Mouse (Mus musculus): Measurements from ENCODE around the gene Psme1.
A peak's percentile ranks its signal among the peaks of the same experiment; 100 is the strongest.

Gene Psme1

DNA sequence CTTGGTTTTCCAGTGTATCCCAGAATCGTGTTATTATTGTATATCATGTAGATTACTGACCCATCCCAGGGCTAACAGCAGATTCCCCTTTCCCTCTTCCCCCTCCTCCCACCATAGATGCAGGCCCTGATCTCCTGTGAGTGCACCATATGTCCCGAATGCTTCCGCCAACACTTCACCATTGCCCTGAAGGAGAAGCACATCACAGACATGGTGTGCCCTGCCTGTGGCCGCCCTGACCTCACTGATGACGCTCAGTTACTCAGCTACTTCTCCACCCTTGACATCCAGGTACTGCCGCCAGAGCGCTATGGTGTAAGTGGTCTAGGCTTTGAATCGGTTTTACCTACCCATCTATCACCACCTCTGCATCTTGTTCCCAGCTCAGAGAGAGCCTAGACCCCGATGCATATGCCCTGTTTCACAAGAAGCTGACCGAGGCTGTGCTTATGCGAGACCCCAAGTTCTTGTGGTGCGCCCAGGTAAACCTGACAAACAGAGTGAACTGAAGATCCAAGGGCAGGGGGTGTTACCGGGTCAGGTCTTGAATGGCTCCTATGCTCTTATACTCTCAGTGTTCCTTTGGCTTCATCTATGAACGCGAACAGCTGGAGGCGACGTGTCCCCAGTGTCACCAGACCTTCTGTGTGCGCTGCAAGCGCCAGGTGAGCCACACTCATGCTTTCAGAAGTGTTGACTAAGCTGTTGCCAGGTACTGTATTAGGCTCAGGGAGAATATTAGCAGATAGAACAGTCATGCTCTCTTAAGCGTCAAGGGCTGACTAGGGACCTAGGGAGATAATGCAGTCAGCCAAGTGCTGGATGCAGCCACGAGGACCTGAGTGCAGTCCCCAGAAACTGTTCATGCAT is 20.8 kb downstream of the Psme1 start:
- no peak for DNase-seq (ENCODE audit: low spot score in 2 of 2)

DNA sequence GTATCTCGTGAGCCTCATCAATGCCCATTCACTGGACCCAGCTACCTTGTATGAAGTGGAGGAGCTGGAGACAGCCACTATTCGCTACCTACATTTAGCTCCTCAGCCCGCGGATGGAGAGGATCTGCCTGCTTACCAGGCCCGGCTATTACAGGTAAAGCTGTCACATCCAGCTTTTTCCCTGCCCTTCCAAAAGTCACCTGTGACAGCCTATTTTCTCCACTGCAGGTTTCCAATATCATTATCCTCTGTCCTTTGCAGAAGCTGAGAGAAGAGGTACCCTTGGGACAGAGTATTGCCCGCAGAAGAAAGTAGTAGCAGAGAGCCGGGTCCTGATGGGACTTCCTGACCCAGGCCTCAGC is 25.3 kb downstream of the Psme1 start, which contains the start of gene Irf9:
TSS of gene Irf9 (plus strand) at position 301 of the 362 bp plus-strand sequence.
- DNase-seq (ENCODE audit: low spot score in 2 of 2), result no peak

DNA sequence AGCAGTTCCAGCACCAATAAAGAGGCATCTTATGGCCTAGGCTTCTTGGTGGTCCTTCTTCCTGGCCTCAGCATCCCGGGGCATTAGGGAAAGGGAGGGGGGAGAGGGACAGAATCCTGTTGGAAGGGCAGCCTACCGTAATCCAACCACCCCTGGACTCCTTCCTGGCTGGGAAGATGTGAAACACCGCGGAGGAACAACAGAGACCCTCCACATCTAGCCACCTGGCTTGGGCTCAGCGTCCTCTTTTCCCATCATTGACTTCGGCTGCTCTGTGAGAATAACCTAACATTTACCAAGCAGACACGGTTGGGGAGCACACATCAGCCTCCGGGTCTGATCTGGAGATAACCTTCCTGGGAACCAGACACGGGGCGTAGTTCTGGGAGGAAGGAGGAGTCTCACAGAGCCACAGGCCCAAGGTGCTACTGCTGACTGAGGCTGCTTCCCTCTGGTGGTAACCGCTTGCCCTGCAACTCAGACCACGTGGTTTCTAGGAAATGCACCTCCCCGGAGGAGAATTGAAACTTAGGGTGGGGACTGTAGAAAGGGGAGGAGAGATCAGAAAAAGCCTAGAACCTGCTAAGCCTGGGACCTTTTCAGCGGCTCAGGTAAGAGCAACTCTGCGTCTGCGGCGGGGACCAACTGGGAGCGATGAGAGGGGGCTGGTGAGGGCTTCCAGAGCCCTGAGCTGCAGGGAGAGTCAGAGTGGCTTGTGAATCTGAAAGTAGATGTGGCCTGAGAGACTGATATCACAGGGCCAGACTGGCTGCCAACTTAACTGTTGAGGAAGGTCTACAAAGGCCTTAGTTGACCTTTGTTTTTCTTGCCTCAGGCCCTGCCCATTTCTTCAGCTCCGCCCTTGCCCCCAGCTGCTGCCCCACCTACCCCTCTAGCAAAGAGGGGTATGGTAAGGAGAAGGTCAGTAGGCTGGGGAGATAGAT is 26.0 kb downstream of the Psme1 start:
- DNase-seq (ENCODE audit: low spot score in 2 of 2), result peak; percentile 84 to 89

DNA sequence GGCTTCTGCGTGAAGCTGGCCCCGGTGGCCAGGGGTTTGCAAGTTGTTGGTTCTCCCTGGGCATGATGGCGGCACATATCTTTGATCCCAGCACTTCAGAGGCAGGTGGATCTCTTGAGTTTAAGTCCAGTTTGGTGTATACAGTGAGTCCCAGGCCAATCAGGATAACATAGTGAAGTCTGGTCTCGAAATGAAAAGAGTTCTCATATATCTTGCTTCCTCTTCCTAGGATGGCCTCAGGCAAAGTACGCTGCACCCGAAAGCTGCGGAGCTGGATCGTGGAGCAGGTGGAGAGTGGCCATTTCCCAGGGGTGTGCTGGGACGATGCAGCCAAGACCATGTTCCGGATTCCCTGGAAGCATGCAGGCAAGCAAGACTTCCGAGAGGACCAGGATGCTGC is 26.9 kb downstream of the Psme1 start:
- no peak for DNase-seq (ENCODE audit: low spot score in 2 of 2)

DNA sequence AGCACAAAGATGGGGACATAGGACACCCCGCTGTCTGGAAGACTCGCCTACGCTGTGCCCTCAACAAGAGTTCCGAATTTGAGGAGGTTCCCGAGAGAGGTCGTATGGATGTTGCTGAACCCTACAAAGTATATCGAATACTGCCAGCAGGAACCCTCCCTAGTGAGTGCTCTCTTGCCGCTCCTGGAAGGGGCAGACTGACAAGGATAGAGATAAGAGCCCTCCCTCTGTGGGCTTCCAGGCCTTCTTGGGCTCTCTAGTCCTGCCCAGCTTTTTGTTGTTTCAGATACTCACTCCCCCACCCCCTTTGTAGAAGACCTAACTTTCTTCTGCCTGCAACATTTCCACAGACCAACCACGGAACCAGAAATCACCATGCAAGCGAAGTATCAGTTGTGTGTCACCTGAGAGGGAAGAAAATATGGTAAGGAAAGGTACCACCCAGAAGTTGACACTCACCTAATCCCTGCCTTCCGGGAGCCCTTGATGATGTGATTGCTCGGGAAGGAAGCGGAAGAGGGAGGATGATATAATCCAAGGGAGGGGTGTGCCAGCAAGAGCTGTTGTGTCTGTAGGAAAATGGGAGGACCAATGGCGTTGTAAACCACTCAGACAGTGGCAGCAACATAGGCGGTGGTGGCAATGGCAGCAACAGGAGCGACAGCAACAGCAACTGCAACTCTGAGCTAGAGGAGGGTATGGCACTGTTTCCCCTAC is 28.0 kb downstream of the Psme1 start:
- DNase-seq (ENCODE audit: low spot score in 2 of 2), result no peak

DNA sequence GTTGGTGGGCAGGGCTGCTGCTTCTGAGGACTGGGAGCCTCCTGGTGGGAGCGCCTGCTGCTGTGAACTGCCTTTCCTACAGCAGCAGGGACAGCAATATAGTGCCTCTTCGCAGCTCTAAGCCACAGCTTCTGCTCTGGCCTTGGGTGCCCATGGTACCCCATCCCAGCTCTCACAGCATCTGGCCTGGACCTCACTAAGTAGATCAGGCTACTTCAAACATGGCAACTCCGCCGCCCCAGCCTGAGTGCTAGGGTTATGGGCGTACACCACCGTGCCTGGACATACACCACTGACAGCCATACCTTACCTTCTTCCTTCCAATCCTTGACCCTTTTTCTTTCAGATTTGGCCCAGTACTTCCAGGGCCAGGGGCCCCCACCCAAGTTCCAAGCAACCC is 30.4 kb downstream of the Psme1 start:
- DNase-seq (ENCODE audit: low spot score in 2 of 2), result no peak

DNA sequence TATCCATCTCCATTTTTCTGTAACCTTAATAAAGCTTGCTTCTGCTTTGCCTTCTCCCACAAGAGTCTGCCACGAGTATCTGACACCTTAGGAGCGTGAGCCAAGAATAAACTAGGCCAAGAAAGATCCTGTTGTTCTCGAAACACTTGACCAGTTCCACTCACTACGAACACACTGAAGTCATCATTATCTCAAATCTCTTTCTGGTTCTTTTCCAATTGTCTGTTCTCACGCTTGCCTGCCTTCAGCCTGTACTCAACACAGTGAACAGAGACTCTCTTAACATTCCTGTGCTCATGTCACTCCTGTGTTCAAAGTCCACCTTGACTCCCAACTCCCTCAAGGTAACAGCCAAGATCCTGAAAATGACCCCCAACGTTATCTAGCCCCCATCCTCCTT is 35.4 kb downstream of the Psme1 start:
- DNase-seq (ENCODE audit: low spot score in 2 of 2), result no peak

DNA sequence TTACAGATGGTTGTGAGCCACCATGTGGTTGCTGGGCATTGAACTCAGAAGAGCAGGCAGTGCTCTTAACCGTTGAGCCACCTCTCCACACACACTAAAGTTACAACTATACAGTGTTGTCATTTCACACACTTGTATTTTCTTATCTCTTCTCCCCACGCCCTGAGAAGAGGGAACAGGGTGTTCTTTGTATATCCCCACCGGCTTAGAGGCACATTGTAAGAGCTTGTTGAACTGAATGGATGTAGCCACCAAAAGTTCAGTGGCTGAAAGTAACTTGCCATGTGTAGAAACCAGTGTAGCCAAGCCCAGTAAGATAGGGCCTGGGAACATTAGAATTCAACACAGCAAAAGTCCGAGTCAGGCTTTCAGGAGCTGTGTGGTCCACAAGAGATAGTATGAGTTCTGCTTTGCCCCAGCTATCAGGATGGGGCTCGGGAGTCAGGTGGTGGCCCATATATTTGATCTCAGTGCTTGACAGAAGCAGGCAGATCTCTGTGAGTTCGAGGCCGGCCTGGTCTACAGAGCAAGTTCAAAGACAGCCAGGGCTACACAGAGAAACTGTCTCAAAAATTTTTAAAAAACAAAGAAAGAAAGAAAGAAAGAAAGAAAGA is 36.7 kb downstream of the Psme1 start:
- DNase-seq (ENCODE audit: low spot score in 2 of 2), result no peak

DNA sequence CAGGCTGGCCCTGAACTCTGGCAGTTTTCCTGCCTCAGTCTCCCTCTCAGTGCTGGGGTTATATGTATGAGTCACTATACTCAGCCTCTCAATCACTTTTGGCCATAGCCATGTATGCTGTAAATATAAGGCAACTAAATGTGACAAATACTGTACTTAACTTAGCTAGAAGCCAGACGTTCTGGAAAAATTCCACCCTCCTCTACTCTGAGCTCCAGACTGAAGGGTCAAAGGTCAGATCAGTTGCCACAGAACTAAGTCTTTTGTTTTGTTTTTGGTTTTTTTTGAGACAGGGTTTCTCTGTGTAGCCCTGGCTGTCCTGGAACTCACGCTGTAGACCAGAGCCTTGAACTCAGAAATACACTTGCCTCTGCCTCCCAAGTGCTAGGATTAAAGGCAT is 38.0 kb downstream of the Psme1 start:
- DNase-seq (ENCODE audit: low spot score in 2 of 2), result no peak

DNA sequence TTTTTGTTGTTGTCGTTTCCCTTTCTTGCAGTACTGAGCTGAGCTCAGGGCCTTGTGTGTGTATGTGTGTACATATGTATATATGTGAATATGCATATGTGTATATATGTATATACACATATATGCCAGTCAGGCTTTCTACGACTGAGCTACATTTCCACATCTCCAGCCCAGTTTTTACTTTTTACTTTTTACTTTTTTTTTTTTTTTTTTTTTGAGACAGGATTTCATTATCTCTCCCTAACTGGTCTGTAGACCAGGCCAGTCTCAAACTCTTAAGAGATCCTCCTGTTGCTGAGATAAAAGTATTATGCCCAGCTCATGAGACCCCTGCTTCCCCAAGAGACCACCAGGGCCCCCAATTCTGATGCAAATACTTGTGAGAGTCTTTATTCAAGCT is 38.9 kb downstream of the Psme1 start:
- DNase-seq (ENCODE audit: low spot score in 2 of 2), result no peak

DNA sequence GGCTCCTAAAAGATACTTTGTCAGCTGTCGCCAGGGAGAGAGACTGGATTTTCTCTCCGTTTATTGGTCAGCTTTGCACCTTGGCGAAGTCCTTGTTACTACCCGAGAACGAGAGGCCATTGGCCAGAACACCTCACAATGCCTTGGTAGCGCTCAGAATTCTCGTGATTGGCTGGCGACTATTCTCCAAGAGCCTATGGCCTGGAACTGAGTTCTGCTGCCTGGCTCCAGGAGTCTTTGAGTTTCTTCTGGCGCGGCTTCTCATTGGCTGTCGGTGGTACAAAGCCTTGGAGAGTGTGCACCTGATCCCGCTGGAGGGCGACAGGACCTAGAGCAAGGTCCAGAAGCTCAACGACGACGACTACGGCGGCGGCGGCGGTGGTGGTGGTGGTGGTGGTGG is 39.9 kb downstream of the Psme1 start, which contains the start of gene Rec8:
TSS of gene Rec8 (plus strand) at position 216 of the 400 bp plus-strand sequence.
- DNase-seq (ENCODE audit: low spot score in 2 of 2), result no peak

DNA sequence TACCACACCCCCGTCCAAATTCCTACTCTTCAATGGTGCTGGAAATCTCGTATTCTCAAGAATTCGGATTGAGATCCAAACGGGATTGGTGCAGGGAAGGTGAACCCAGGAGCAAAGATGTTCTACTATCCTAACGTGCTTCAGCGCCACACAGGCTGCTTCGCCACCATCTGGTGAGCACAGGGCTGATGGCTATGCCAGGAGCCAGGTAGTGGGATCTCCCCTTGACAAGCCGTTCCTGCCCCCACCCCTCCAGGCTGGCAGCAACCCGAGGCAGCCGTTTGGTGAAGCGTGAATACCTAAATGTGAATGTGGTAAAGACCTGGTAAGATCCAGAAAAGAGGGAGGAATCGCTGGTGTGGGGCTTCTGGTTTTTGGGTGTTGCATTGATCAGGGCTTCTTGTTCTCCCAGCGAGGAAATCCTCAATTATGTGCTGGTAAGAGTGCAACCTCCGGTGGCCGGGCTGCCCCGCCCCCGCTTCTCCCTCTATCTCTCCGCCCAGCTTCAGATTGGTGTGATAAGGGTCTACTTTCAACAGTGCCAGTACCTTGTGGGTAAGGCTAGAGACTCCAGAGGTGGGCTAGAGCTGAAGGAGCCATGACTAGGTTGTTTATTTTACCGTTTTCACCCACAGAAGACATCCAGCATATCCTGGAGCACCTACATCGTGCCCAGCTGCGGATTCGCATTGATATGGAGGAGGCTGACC is 40.7 kb downstream of the Psme1 start:
- DNase-seq (ENCODE audit: low spot score in 2 of 2), result no peak

DNA sequence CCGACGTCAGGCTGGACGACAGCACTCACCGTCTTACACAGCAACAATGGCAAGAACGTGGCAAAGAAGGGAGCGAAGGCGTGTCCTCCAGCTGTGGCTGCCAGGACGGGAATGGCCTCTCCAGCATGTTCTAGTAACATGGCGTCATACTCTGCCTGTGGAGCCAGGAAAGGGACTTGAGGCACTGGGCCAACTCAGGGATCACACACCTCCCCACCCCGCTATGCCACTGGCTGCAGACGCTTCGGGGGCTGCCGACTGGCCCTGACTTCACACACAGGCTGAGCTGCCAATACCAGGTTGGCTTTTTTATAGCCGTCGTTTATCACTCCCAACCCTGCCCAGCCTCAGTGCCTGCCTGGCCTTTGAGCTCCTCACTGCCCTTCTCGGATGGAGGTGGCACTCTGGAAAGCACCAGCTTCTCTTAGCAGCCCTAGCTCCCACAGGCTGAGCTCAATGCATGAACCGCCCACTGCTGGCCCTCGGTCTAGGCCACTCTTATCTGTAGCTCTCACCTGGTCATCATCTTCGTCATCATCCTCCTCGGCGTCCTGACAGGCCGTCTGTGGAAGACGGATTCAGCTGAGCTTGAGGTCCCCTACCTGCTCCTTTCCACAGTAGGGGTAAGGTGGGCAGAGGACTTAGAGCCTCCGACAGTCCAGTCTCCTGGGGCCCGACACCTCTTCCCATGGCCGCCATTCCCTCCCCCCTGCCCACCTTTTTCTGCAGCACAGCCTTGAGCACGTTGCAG is 50.3 kb downstream of the Psme1 start:
- no peak for DNase-seq (ENCODE audit: low spot score in 2 of 2)

DNA sequence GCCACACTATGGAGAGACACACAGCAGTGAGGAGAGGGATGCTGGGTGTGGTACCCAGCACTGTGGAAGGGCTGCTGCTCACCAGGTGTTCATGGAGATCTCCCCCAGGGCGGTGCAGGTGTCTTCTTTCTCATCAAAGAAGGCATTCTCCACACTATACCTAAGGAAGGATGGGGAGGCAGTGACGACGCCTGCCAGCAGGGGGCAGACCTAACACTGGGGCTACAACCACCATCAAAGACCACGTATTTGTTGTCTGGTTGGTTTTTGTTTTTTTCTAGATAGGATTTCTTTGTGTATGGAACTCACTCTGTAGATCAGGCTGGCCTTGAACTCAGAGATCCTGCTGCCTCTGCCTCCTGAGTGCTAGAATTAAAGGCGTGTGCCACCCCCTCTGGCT is 51.4 kb downstream of the Psme1 start:
- peak in 1 of 2 experiments; percentile 47 for DNase-seq (ENCODE audit: low spot score in 2 of 2)
